Mouse (Mus musculus) heart, postnatal 0 days (tissue): ENCODE results near the gene Zbed4. TPM values are rescaled to one million over a fixed set of nuclear protein-coding genes. Genes with fewer than 3 reads are reported as not detected.

Experiments
- ATAC-seq: fragments of 200-750 bp; cut with Nextera tagmentation; 2 replicates; pipeline ENCODE4 v1.8.0; 2017; ENCODE audit warnings: low read depth, moderate number of reproducible peaks, moderate library complexity; ENCODE audit not compliant: insufficient read depth
- DNase-seq: peaks from one replicate; pipeline ENCODE4 v3.0.0-alpha.2; 2016; ENCODE audit warnings: low spot score
- H3K27ac ChIP-seq: fragments of 300-500 bp; sonication (generic); 2 replicates; pipeline ENCODE4 v1.5.1; 2014; ENCODE audit warnings: low read depth, mild to moderate bottlenecking
- H3K27me3 ChIP-seq: fragments of 300-500 bp; sonication (generic); 2 replicates; pipeline ENCODE4 v1.6.1; 2014; ENCODE audit warnings: low read length, mixed read lengths; ENCODE audit not compliant: control insufficient read depth, insufficient read depth
- H3K36me3 ChIP-seq: fragments of 300-500 bp; sonication (generic); replicated peaks from 2 replicates; pipeline ENCODE4 v1.6.1; 2014; ENCODE audit warnings: low read length, mixed read lengths; ENCODE audit not compliant: control insufficient read depth, insufficient read depth
- H3K4me1 ChIP-seq: fragments of 300-500 bp; sonication (generic); 2 replicates; pipeline ENCODE4 v1.6.1; 2014; ENCODE audit warnings: antibody characterized with exemption; ENCODE audit not compliant: control insufficient read depth, insufficient read depth
- H3K4me2 ChIP-seq: fragments of 300-500 bp; sonication (generic); 2 replicates; pipeline ENCODE4 v1.6.1; 2014; ENCODE audit warnings: low read depth, mild to moderate bottlenecking, low read length, moderate library complexity
- H3K4me3 ChIP-seq: fragments of 300-500 bp; sonication (generic); 2 replicates; pipeline ENCODE4 v1.5.1; 2014; ENCODE audit warnings: low read depth, low read length
- H3K9ac ChIP-seq: fragments of 300-500 bp; sonication (generic); replicated peaks from 2 replicates; pipeline ENCODE4 v1.6.1; 2014; ENCODE audit warnings: low read depth, low read length, mixed read lengths
- H3K9me3 ChIP-seq: fragments of 300-500 bp; sonication (generic); replicated peaks from 2 replicates; pipeline ENCODE4 v1.6.1; 2016; ENCODE audit warnings: low read length; ENCODE audit not compliant: control insufficient read depth
- CTCF ChIP-seq: IDR thresholded peaks from 2 replicates; pipeline ENCODE4 v1.5.1; 2016; ENCODE audit warnings: antibody characterized with exemption, control low read depth, low read depth
- EP300 ChIP-seq: IDR thresholded peaks from 2 replicates; pipeline ENCODE4 v1.6.1; 2016; ENCODE audit warnings: antibody characterized with exemption, low read depth
- WGBS: fragments of 180-500 bp; shearing (Covaris S2); extraction: QIAGEN DNeasy Blood & Tissue Kit; methylation state at CpG from one replicate; pipeline ENCODE4 v1.1.7; 2014; 5-methylcytosine and 5-hydroxymethylcytosine counted together
- polyA plus RNA-seq: library from polyadenylated mRNA; unstranded; fragments of >200 nt; fragmentation: Nextera tagmentation; extraction: Ambion mirVana; gene quantifications from 2 replicates; pipeline ENCODE4 v1.2.1, GENCODE M21; 2015
- total RNA-seq: library from RNA; depleted of rRNA; stranded (reverse); fragments of >200 nt; gene quantifications from 2 replicates; pipeline ENCODE4 v1.2.3, GENCODE M21; 2014; ENCODE audit warnings: low replicate concordance

Zbed4 gene
- total and polyA plus RNA-seq, 2 experiments from 2014 or later = 5.1 to 15.7 TPM

DNA sequence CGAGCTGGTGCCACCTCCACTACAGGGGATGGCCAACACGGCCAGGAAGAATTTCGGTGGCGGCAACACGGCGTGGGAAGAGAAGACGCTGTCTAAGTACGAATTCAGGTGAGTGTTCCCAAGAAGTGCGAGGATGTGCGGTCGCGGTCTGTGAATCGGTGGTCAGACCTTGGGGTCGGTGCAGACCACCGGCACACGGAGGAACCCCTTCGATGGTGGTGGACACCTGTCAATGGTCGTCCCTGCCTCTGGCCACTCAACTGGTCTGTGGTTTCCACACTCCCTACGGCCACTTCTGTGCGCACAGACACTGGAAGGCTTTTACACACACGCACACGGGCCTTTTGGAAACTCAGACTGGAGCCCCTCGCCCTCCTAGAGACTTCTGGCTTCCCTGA, 68.4 kb downstream of the Zbed4 start:
- TF ChIP-seq EP300 (no peak), CTCF (no peak)

DNA sequence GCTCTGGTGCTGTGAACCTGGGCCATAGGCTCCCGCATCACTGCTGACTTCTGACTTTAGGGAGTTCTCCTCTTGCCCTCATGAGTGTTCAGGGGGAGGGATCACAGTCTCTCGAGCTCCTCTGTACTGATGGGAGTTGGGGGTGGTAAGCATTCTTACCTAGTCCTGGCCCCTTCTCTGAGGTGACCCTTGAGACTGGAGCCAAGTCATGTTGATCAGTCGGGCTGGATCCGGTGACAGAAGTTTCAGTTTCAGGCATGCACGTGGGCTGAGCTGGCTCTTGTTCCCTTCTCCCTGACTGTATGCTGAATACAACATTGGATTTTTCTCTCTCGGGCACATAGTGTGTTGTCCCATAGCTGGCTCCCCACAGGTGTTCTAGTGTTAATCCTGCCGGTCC, 69.9 kb downstream of the Zbed4 start:
- Histone ChIP-seq H3K27me3 (no peaks in the 10 kb centered on the region), H3K36me3 (peaks cover 46% of the 10 kb centered on the region), H3K9me3 (no peaks in the 10 kb centered on the region), H3K4me2 (no peak overlapping the region), H3K4me1 (peaks cover 15% of the 10 kb centered on the region), H3K4me3 (no peak overlapping the region), H3K27ac (no peak overlapping the region), H3K9ac (no peak overlapping the region)
- ATAC-seq = no peak
- no peak for TF ChIP-seq EP300
- no peak for TF ChIP-seq CTCF
- 84% methylated on average over 7 of the region's 7 CpGs for WGBS
- DNase-seq = no peak

More for the DNA sequence above, 68.4 kb downstream of the Zbed4 start:
- ATAC-seq (no peak), DNase-seq (no peak)
- Histone ChIP-seq H3K4me3 (peak overlapping the region; percentile 76), H3K36me3 (peaks cover 43% of the 10 kb centered on the region), H3K27me3 (no peaks in the 10 kb centered on the region), H3K9me3 (no peaks in the 10 kb centered on the region), H3K4me2 (peak overlapping the region; percentile 91), H3K27ac (no peak overlapping the region), H3K4me1 (peaks cover 15% of the 10 kb centered on the region), H3K9ac (peak overlapping the region; percentile 78)
- WGBS = under 1% methylated on average over 23 of the region's 23 CpGs

DNA sequence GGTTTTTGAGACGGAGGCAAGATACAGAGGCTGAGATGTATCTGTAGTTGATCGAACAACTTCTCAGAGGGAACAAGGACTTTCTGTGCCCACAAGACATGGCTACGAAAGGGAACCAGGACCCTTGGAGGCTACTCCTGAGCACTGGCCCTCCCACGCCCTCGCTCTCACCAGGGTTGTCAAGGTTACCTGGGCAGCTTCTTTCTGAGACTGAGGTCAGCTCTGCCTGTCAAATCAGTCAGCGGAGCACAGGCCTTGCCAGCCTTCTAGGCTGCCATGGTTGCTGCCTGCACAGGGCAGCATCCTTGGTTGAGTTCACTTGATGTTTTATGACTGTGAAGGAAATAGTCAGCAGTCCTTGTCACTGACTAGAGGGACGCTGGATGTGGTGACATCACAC, 71.1 kb downstream of the Zbed4 start:
- Histone ChIP-seq H3K4me3 (no peak overlapping the region), H3K27ac (no peak overlapping the region), H3K36me3 (peaks cover 49% of the 10 kb centered on the region), H3K9ac (no peak overlapping the region), H3K4me2 (no peak overlapping the region), H3K9me3 (no peaks in the 10 kb centered on the region), H3K4me1 (peaks cover 15% of the 10 kb centered on the region), H3K27me3 (no peaks in the 10 kb centered on the region)
- DNase-seq (no peak), ATAC-seq (no peak)
- no peak for TF ChIP-seq CTCF
- TF ChIP-seq EP300 = no peak
- WGBS = 91% methylated on average over 7 of the region's 7 CpGs

DNA sequence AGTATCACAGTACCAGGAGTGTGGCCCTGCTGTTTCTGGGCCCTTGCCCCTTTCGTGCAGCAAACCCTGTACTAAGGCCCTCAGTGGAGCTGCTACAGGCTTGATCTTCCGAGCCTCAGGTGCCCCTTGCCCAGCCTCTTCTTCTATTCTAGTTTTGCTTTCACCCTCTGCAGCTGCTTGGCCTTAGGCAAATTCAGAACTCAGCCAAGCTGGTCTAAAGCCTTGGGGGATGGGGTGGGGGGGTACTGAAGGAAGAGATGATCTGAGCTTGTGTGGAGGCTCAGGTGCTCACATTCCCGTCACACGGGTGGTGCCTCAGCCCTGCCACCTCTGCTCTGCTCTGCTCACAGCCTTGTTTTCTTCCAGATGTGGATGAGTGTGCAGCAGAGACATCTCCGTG, 71.9 kb downstream of the Zbed4 start:
- Histone ChIP-seq H3K27ac (no peak overlapping the region), H3K4me3 (no peak overlapping the region), H3K4me1 (peaks cover 14% of the 10 kb centered on the region), H3K4me2 (no peak overlapping the region), H3K36me3 (peaks cover 49% of the 10 kb centered on the region), H3K9ac (no peak overlapping the region), H3K27me3 (no peaks in the 10 kb centered on the region), H3K9me3 (no peaks in the 10 kb centered on the region)
- ATAC-seq (no peak), DNase-seq (no peak)
- WGBS = 95% methylated on average over 5 of the region's 5 CpGs
- TF ChIP-seq CTCF (no peak), EP300 (no peak)

DNA sequence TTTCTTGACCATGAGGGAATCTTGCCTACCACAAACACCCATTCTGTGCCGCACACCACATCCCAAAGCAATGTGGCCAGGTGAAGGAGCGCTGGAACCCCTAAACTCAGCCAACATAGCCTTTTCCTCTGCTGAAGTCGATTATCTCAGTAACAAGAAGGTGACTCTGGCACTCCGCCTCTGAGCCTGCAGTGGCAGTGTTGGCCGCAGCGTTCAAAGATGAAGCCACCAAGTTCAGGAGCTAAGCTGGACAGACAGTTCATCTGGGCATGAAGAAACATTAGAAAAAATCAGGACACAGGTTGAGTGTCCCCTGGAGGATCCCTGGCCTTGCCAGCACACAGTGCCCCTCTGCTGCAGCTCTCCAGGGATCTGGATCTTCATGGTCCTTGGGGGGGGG, 76.0 kb downstream of the Zbed4 start:
- H3K27me3 ChIP-seq = no peaks in the 10 kb centered on the region
- peaks cover 42% of the 10 kb centered on the region for H3K36me3 ChIP-seq
- H3K9ac ChIP-seq = no peak overlapping the region
- no peak overlapping the region for H3K27ac ChIP-seq
- ATAC-seq (no peak), DNase-seq (no peak)
- TF ChIP-seq CTCF = no peak
- no peak for TF ChIP-seq EP300
- peaks cover 36% of the 10 kb centered on the region for H3K4me1 ChIP-seq
- H3K4me2 ChIP-seq = no peak overlapping the region
- no peaks in the 10 kb centered on the region for H3K9me3 ChIP-seq
- no peak overlapping the region for H3K4me3 ChIP-seq
- 84% methylated on average over 6 of the region's 6 CpGs for WGBS
